Mouse (Mus musculus) bone marrow macrophage, adult 2 months (primary cell): ENCODE data around the gene Vwa3b.

Experiments used
- CTCF ChIP-seq: IDR thresholded peaks from 2 replicates; pipeline ENCODE4 v1.5.1; 2012; ENCODE audit warnings: low read depth, mild to moderate bottlenecking, low read length, moderate library complexity
- POLR2A ChIP-seq: IDR thresholded peaks from 2 replicates; pipeline ENCODE4 v1.6.1; 2012; ENCODE audit warnings: mild to moderate bottlenecking, low read depth, low read length, borderline replicate concordance

- TF ChIP-seq CTCF, result no peak
- no peak for TF ChIP-seq POLR2A
Observed at GRCm38 (mm10) chr1:37009880-37010279, 16.5 kb upstream of the Vwa3b start.
